Mouse (Mus musculus) midbrain, embryonic 11.5 days (tissue): Measurements from ENCODE around the gene Cdiptos. TPM values are rescaled to one million over a fixed set of nuclear protein-coding genes. Genes with fewer than 3 reads are reported as not detected.

Experiments
- ATAC-seq: fragments of 200-750 bp; cut with Nextera tagmentation; 2 replicates; pipeline ENCODE4 v1.8.0; 2017; ENCODE audit warnings: moderate TSS enrichment, moderate library complexity; ENCODE audit not compliant: low FRiP score
- DNase-seq: peaks from one replicate; pipeline ENCODE4 v3.0.0; 2015; ENCODE audit warnings: low spot score; ENCODE audit errors: missing footprints
- H3K27ac ChIP-seq: fragments of 300-500 bp; sonication (generic); 2 replicates; pipeline ENCODE4 v1.5.1; 2014; ENCODE audit warnings: low read depth, low read length
- H3K27me3 ChIP-seq: fragments of 300-500 bp; sonication (generic); 2 replicates; pipeline ENCODE4 v1.6.1; 2014; ENCODE audit warnings: mild to moderate bottlenecking, low read length, moderate library complexity, mixed read lengths; ENCODE audit not compliant: control insufficient read depth, insufficient read depth
- H3K36me3 ChIP-seq: fragments of 300-500 bp; sonication (generic); 2 replicates; pipeline ENCODE4 v1.6.1; 2014; ENCODE audit warnings: mild to moderate bottlenecking, low read length, moderate library complexity, mixed read lengths; ENCODE audit not compliant: control insufficient read depth, insufficient read depth
- H3K4me1 ChIP-seq: fragments of 300-500 bp; sonication (generic); 2 replicates; pipeline ENCODE4 v1.6.1; 2014; ENCODE audit warnings: low read length; ENCODE audit not compliant: control insufficient read depth, insufficient read depth
- H3K4me2 ChIP-seq: fragments of 300-500 bp; sonication (generic); 2 replicates; pipeline ENCODE4 v1.6.1; 2014; ENCODE audit warnings: mild to moderate bottlenecking, moderate library complexity
- H3K4me3 ChIP-seq: fragments of 300-500 bp; sonication (generic); 2 replicates; pipeline ENCODE4 v1.5.1; 2014; ENCODE audit warnings: low read depth, low read length
- H3K9ac ChIP-seq: fragments of 300-500 bp; sonication (generic); 2 replicates; pipeline ENCODE4 v1.6.1; 2014; ENCODE audit warnings: low read length
- H3K9me3 ChIP-seq: fragments of 300-500 bp; sonication (generic); 2 replicates; pipeline ENCODE4 v1.6.1; 2016; ENCODE audit warnings: low read length; ENCODE audit not compliant: control insufficient read depth
- WGBS: fragments of 180-500 bp; shearing (Covaris S2); extraction: QIAGEN DNeasy Blood & Tissue Kit; methylation state at CpG from one replicate; pipeline ENCODE4 v1.1.7; 2014; 5-methylcytosine and 5-hydroxymethylcytosine counted together
- polyA plus RNA-seq: library from polyadenylated mRNA; unstranded; fragments of >200 nt; fragmentation: Nextera tagmentation; extraction: Ambion mirVana; gene quantifications from 2 replicates; pipeline ENCODE4 v1.2.1, GENCODE M21; 2014

Cdiptos gene
- polyA plus RNA-seq, 1 experiment from 2014 or later, result 1.3 TPM

DNA sequence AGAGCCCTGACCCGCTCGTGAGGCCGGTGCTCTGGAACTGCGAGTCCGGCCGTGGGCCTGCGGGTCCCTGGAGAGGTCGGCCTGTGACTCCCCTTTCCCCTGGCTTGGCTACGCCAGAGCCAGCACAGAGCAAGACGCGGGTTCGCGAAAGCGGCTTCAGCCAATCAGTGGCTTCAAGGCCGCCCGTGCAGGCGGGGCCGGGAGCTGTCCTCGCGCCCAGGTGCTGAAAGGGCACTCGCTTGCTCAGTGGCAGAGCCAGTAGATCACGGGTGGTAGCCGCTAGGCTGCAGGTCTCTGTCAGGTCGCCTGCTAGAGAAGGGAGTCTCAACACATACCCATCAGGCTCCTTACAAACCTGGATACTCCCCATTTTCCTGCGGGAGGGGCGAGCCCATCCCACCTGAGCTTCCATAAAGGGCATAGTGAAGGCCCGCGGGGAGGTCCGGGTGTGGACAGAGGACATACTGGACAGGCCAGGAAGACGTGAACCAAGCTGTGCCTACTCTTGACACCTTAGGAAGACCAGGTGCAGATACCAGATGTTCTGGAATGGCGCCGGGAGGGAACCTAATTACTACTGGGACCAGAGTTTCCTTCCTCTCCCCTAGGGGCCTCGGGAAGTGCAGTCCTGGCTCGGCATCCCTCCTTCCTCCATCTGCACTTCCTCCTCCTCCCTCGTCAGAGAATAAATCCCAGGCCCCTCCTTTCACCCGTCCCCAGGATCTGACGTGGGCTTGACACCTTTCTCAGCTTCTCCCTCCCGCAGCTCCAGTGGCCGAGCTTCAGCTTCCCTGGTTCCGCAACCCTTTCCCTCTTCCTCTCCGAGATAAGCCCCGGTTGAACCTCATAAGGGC, 25.9 kb downstream of the Cdiptos start, which contains the start of gene Sez6l2:
Gene Sez6l2, plus strand, starts transcription at position 771 of the 854 bp plus-strand sequence.
- Histone ChIP-seq H3K9ac (peak within 1 kb of the TSS; percentile 43), H3K4me1 (peaks cover 6% of the 10 kb centered on the region), H3K27ac (peak within 1 kb of the TSS; percentile 47), H3K9me3 (no peaks in the 10 kb centered on the region), H3K4me2 (peak within 1 kb of the TSS; percentile 53), H3K4me3 (peak within 1 kb of the TSS; percentile 23), H3K27me3 (peaks cover 22% of the 10 kb centered on the region), H3K36me3 (no peaks in the 10 kb centered on the region)
- DNase-seq (peak; percentile 99), ATAC-seq (peak; percentile 87)
- under 1% methylated on average over 42 of the region's 42 CpGs for WGBS

DNA sequence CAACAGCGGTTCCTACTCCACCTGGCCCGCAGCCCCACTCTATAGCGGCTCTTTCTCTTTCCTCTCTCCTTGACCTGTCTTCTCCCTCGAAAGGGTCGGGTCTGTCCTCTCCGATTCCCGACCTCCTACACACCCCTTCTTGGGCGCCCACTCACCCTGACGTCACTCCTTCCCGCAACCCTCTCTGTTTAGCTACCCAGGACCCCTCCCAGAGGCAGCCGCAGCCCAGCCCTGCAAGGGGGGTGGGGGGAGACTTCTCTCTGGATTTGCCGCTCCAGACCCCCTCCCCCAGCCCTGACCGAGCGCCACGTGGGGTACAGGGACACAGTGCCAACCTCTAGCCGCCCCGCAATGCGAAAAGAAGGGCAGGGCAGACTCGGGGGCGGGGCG, 26.5 kb downstream of the Cdiptos start, which contains the start of gene Asphd1:
Gene Asphd1, minus strand, starts transcription at position 180 of the 390 bp plus-strand sequence.
- Histone ChIP-seq H3K36me3 (0 out of 2 replicates have a peak, but pooled peaks cover 3% of the 10 kb centered on the region), H3K27ac (peak within 1 kb of the TSS; percentile 47), H3K4me2 (peak within 1 kb of the TSS; percentile 53), H3K9me3 (no peaks in the 10 kb centered on the region), H3K4me3 (peak within 1 kb of the TSS; percentile 23), H3K9ac (peak within 1 kb of the TSS; percentile 43), H3K4me1 (peaks cover 6% of the 10 kb centered on the region), H3K27me3 (peaks cover 22% of the 10 kb centered on the region)
- peak; percentile 66 for ATAC-seq
- WGBS, result 2% methylated on average over 21 of the region's 21 CpGs
- no peak for DNase-seq

DNA sequence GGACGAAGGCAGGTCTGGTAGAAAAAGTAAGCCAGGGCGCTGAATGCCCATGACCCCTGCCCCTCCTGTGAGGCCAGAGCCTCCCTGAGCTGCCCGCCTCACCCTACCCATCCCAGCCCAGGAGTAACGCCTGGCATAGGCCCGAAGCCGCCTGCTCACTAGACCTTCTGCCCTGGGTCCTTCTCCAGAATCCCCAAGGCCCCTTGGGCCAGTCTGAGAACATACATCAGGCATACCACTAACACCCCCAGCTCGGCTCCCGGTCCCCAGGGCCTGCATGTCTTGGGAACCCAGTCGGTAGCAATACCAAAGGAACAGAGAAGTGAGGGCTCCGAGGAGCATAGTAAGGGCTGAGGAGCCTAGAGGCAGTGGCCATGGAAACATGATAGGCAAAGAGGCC, 27.3 kb downstream of the Cdiptos start:
- ATAC-seq, result no peak
- WGBS, result 82% methylated on average over 10 of the region's 10 CpGs
- H3K27ac ChIP-seq, result no peak overlapping the region
- peak; percentile 82 for DNase-seq
- H3K4me2 ChIP-seq, result peak overlapping the region; percentile 53
- peaks cover 22% of the 10 kb centered on the region for H3K27me3 ChIP-seq
- no peaks in the 10 kb centered on the region for H3K9me3 ChIP-seq
- peaks cover 6% of the 10 kb centered on the region for H3K4me1 ChIP-seq
- peaks cover 7% of the 10 kb centered on the region; the same call in 1 of the 2 replicates for H3K36me3 ChIP-seq
- H3K4me3 ChIP-seq, result no peak overlapping the region
- H3K9ac ChIP-seq, result peak overlapping the region; percentile 10; the same call in 1 of the 2 replicates

DNA sequence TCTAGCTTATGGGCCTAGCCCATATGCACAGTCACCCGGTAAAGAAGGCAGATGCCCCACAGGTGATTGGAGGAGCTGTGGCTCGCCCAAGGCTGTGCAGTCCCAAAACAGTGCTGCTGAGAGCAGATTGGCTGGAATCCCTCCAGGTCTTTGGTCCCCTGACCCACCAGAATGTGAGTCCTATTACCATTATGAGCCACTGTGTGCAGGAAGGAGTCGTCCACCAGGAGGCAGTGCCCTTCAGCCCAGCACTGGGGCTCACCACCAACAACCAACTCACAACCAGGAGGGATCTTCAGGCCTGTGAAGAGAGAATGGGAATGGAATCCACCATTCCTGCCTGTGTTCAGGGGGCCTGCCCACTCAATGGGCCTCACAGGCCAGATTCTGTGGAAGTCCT, 29.4 kb downstream of the Cdiptos start:
- DNase-seq (peak; percentile 84), ATAC-seq (no peak)
- H3K27ac ChIP-seq, result no peak overlapping the region
- peaks cover 16% of the 10 kb centered on the region for H3K27me3 ChIP-seq
- H3K36me3 ChIP-seq, result peaks cover 7% of the 10 kb centered on the region; the same call in 1 of the 2 replicates
- peaks cover 11% of the 10 kb centered on the region for H3K4me1 ChIP-seq
- 44% methylated on average over 3 of the region's 3 CpGs for WGBS
- no peak overlapping the region for H3K4me2 ChIP-seq
- H3K4me3 ChIP-seq, result no peak overlapping the region
- no peaks in the 10 kb centered on the region for H3K9me3 ChIP-seq
- no peak overlapping the region for H3K9ac ChIP-seq

DNA sequence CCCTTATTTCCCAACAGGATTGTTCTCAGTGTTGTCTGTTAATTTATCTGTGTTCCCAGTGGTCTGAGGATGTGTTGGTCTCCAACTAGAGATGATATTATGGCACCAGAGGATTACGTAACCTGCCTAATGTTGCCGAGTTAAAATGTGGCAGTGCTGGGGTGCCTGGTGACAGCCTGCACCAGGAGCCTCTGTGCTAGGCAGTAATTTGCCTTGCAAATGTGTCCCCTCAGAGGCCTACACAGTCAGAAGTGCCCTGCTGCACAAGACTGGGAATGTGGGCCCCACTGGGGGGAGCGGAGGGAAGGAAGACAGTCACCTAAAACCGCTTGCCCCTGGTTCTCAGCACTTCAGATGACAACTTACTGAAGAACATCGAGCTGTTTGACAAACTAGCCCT, 34.1 kb downstream of the Cdiptos start:
- H3K36me3 ChIP-seq, result peaks cover 15% of the 10 kb centered on the region; the same call in 1 of the 2 replicates
- peaks cover 7% of the 10 kb centered on the region; the same call in 1 of the 2 replicates for H3K4me1 ChIP-seq
- H3K27me3 ChIP-seq, result no peaks in the 10 kb centered on the region
- no peaks in the 10 kb centered on the region for H3K9me3 ChIP-seq
- ATAC-seq (0 out of 2 replicates have a peak, but pooled peaks have one; percentile 30), DNase-seq (peak; percentile 56)
- no peak overlapping the region for H3K4me2 ChIP-seq
- 64% methylated on average over 5 of the region's 5 CpGs for WGBS
- no peak overlapping the region for H3K27ac ChIP-seq
- H3K4me3 ChIP-seq, result no peak overlapping the region
- no peak overlapping the region for H3K9ac ChIP-seq

DNA sequence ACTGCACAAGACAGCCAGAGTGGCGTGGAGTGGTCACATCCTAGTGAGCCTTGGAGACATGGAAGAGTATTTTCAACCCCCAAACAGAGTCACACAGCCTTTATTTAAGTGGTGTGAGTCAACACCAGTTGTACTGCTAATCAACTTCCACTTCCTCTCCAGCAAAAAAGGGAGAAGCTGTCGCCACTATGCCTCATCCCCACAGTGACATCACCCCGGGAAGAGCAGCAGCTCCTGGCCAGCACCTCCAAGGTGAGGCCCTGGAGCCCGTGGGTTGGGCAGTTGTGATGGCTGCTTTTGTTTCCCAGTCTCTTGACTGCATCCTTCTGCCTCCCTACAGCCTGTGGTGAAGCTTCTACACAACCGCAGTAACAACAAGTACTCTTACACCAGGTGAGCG, 34.7 kb downstream of the Cdiptos start:
- peaks cover 15% of the 10 kb centered on the region; the same call in 1 of the 2 replicates for H3K36me3 ChIP-seq
- DNase-seq, result peak; percentile 62
- H3K9ac ChIP-seq, result no peak overlapping the region
- H3K27me3 ChIP-seq, result no peaks in the 10 kb centered on the region
- H3K4me3 ChIP-seq, result no peak overlapping the region
- no peak for ATAC-seq
- no peaks in the 10 kb centered on the region for H3K9me3 ChIP-seq
- peaks cover 7% of the 10 kb centered on the region; the same call in 1 of the 2 replicates for H3K4me1 ChIP-seq
- H3K4me2 ChIP-seq, result no peak overlapping the region
- 52% methylated on average over 6 of the region's 6 CpGs for WGBS
- H3K27ac ChIP-seq, result no peak overlapping the region

DNA sequence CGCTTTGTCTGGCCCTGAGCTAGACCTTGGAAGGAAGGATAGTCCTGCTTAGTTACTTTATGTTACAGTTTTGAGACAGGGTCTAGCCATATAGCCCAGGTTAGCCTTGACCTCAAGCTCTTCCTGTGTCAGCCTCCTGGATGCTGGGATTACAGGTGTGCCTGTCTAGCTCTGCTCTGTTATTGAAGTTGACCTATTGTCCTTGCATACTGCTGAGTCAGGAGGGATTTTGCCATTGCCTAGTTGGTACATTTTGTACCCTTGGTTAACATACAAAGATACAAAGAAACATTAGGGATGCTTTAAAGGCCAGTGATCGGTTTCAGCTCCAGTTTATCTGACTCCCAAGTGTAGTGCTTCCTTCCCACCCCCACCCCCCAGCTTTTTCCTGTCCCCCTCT, 43.2 kb downstream of the Cdiptos start:
- H3K9ac ChIP-seq, result no peak overlapping the region
- H3K27me3 ChIP-seq, result no peaks in the 10 kb centered on the region
- ATAC-seq (no peak), DNase-seq (no peak)
- H3K36me3 ChIP-seq, result peaks cover 11% of the 10 kb centered on the region
- no peaks in the 10 kb centered on the region for H3K9me3 ChIP-seq
- H3K27ac ChIP-seq, result no peak overlapping the region
- WGBS, result 91% methylated on average over 2 of the region's 2 CpGs
- peaks cover 10% of the 10 kb centered on the region for H3K4me1 ChIP-seq
- H3K4me3 ChIP-seq, result no peak overlapping the region
- H3K4me2 ChIP-seq, result no peak overlapping the region

DNA sequence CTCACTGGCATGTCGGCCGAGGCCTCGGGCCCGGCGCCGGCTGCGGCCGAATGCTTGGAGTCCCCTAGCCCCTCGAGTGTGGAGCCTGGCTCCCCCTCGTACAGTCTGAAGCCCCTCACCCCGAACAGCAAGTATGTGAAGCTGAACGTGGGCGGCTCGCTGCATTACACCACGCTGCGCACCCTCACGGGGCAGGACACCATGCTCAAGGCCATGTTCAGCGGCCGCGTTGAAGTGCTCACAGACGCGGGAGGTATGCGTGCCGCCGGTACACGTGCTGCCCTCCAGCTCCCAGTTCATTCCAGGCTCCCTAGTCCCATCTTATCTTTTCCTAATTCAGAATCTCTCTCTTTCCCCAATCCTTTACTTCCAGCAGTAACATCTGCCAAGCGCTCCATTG, 46.9 kb downstream of the Cdiptos start:
- under 1% methylated on average over 27 of the region's 27 CpGs for WGBS

More for the DNA sequence above, 46.9 kb downstream of the Cdiptos start:
- no peak for DNase-seq
- no peaks in the 10 kb centered on the region for H3K27me3 ChIP-seq
- peaks cover 4% of the 10 kb centered on the region; the same call in 1 of the 2 replicates for H3K36me3 ChIP-seq
- H3K4me1 ChIP-seq, result peaks cover 10% of the 10 kb centered on the region
- H3K4me3 ChIP-seq, result peak overlapping the region; percentile 86
- H3K9ac ChIP-seq, result peak overlapping the region; percentile 84
- peak overlapping the region; percentile 51 for H3K27ac ChIP-seq
- peak overlapping the region; percentile 98 for H3K4me2 ChIP-seq
- ATAC-seq, result no peak; the same call in 1 of the 2 replicates
- no peaks in the 10 kb centered on the region for H3K9me3 ChIP-seq
